Mouse (Mus musculus): Measurements from ENCODE around the gene Arap1. TPM values are rescaled to one million over a fixed set of nuclear protein-coding genes. Genes with fewer than 3 reads are reported as not detected.

The Arap1 gene
- polyA plus RNA-seq, 1 experiment from 2014 or later = 75.5 TPM

GRCm38 (mm10) chr7:101452669-101453068 lies 104.8 kb downstream of the Arap1 start:
- H3K9ac ChIP-seq (ENCODE audit: low read depth, low read length) = no peak overlapping the region
- no peaks in the 10 kb centered on the region for H3K9me3 ChIP-seq (ENCODE audit: control insufficient read depth, low read length)
- H3K4me1 ChIP-seq (ENCODE audit: control insufficient read depth, insufficient read depth, low read length) = no peaks in the 10 kb centered on the region
- DNase-seq (ENCODE audit: low spot score) (no peak), ATAC-seq (ENCODE audit: low read depth) (no peak)
- peak overlapping the region; percentile 10; the same call in 1 of the 2 replicates for H3K4me3 ChIP-seq (ENCODE audit: low read depth, low read length)
- peaks cover 22% of the 10 kb centered on the region for H3K27me3 ChIP-seq (replicated peaks; ENCODE audit: control insufficient read depth, insufficient read depth, low read length)
- no peaks in the 10 kb centered on the region for H3K36me3 ChIP-seq (ENCODE audit: control insufficient read depth, insufficient read depth, low read length)
- H3K4me2 ChIP-seq (ENCODE audit: low read depth, low read length) = peak overlapping the region; percentile 98
- WGBS = 83% methylated on average over 3 of the region's 3 CpGs
- H3K27ac ChIP-seq (replicated peaks; ENCODE audit: low read depth, low read length) = no peak overlapping the region

- DNase-seq (ENCODE audit: low spot score) (no peak), ATAC-seq (ENCODE audit: low read depth) (no peak)
- no peaks in the 10 kb centered on the region for H3K36me3 ChIP-seq (ENCODE audit: control insufficient read depth, insufficient read depth, low read length)
- peak overlapping the region; percentile 10; the same call in 1 of the 2 replicates for H3K4me3 ChIP-seq (ENCODE audit: low read depth, low read length)
- no peaks in the 10 kb centered on the region for H3K9me3 ChIP-seq (ENCODE audit: control insufficient read depth, low read length)
- peak overlapping the region; percentile 15; the same call in 1 of the 2 replicates for H3K4me2 ChIP-seq (ENCODE audit: low read depth, low read length)
- H3K27ac ChIP-seq (replicated peaks; ENCODE audit: low read depth, low read length) = no peak overlapping the region
- WGBS = 85% methylated on average over 3 of the region's 3 CpGs
- no peaks in the 10 kb centered on the region for H3K4me1 ChIP-seq (ENCODE audit: control insufficient read depth, insufficient read depth, low read length)
- no peak overlapping the region for H3K9ac ChIP-seq (ENCODE audit: low read depth, low read length)
- peaks cover 22% of the 10 kb centered on the region for H3K27me3 ChIP-seq (replicated peaks; ENCODE audit: control insufficient read depth, insufficient read depth, low read length)
These were observed 105.4 kb downstream of the Arap1 start for GRCm38 (mm10) chr7:101453296-101453695.

GRCm38 (mm10) chr7:101453725-101454124 lies 105.9 kb downstream of the Arap1 start:
- Histone ChIP-seq H3K4me3 (ENCODE audit: low read depth, low read length) (no peak overlapping the region), H3K4me1 (ENCODE audit: control insufficient read depth, insufficient read depth, low read length) (no peaks in the 10 kb centered on the region), H3K4me2 (ENCODE audit: low read depth, low read length) (no peak overlapping the region; the same call in 1 of the 2 replicates), H3K9me3 (ENCODE audit: control insufficient read depth, low read length) (no peaks in the 10 kb centered on the region), H3K27ac (replicated peaks; ENCODE audit: low read depth, low read length) (no peak overlapping the region), H3K27me3 (replicated peaks; ENCODE audit: control insufficient read depth, insufficient read depth, low read length) (peaks cover 22% of the 10 kb centered on the region), H3K36me3 (ENCODE audit: control insufficient read depth, insufficient read depth, low read length) (no peaks in the 10 kb centered on the region), H3K9ac (ENCODE audit: low read depth, low read length) (no peak overlapping the region)
- WGBS = 27% methylated on average over 8 of the region's 8 CpGs
- no peak for DNase-seq (ENCODE audit: low spot score)
- no peak for ATAC-seq (ENCODE audit: low read depth)

GRCm38 (mm10) chr7:101454479-101454878 lies 106.6 kb downstream of the Arap1 start:
- DNase-seq (ENCODE audit: low spot score) (no peak), ATAC-seq (ENCODE audit: low read depth) (no peak)
- Histone ChIP-seq H3K4me3 (ENCODE audit: low read depth, low read length) (no peak overlapping the region), H3K9ac (ENCODE audit: low read depth, low read length) (no peak overlapping the region), H3K4me2 (ENCODE audit: low read depth, low read length) (no peak overlapping the region), H3K36me3 (ENCODE audit: control insufficient read depth, insufficient read depth, low read length) (no peaks in the 10 kb centered on the region), H3K9me3 (ENCODE audit: control insufficient read depth, low read length) (no peaks in the 10 kb centered on the region), H3K27ac (replicated peaks; ENCODE audit: low read depth, low read length) (no peak overlapping the region), H3K27me3 (replicated peaks; ENCODE audit: control insufficient read depth, insufficient read depth, low read length) (peaks cover 22% of the 10 kb centered on the region), H3K4me1 (ENCODE audit: control insufficient read depth, insufficient read depth, low read length) (no peaks in the 10 kb centered on the region)
- 86% methylated on average over 9 of the region's 9 CpGs for WGBS

- no peak for ATAC-seq (ENCODE audit: low read depth)
- no peak overlapping the region for H3K9ac ChIP-seq (ENCODE audit: low read depth, low read length)
- H3K4me2 ChIP-seq (ENCODE audit: low read depth, low read length) = no peak overlapping the region
- WGBS = 70% methylated on average over 6 of the region's 6 CpGs
- no peaks in the 10 kb centered on the region for H3K4me1 ChIP-seq (ENCODE audit: control insufficient read depth, insufficient read depth, low read length)
- H3K27ac ChIP-seq (replicated peaks; ENCODE audit: low read depth, low read length) = no peak overlapping the region
- H3K27me3 ChIP-seq (replicated peaks; ENCODE audit: control insufficient read depth, insufficient read depth, low read length) = peaks cover 22% of the 10 kb centered on the region
- no peaks in the 10 kb centered on the region for H3K36me3 ChIP-seq (ENCODE audit: control insufficient read depth, insufficient read depth, low read length)
- no peak for DNase-seq (ENCODE audit: low spot score)
- H3K9me3 ChIP-seq (ENCODE audit: control insufficient read depth, low read length) = no peaks in the 10 kb centered on the region
- no peak overlapping the region for H3K4me3 ChIP-seq (ENCODE audit: low read depth, low read length)
These were observed 107.3 kb downstream of the Arap1 start for GRCm38 (mm10) chr7:101455141-101455540.

GRCm38 (mm10) chr7:101456318-101456717 lies 108.5 kb downstream of the Arap1 start:
- ATAC-seq (ENCODE audit: low read depth) (no peak), DNase-seq (ENCODE audit: low spot score) (no peak)
- 69% methylated on average over 4 of the region's 4 CpGs for whole genome bisulfite sequencing
- Histone ChIP-seq H3K4me2 (ENCODE audit: low read depth, low read length) (no peak overlapping the region), H3K36me3 (ENCODE audit: control insufficient read depth, insufficient read depth, low read length) (no peaks in the 10 kb centered on the region), H3K9me3 (ENCODE audit: control insufficient read depth, low read length) (no peaks in the 10 kb centered on the region), H3K27me3 (replicated peaks; ENCODE audit: control insufficient read depth, insufficient read depth, low read length) (peaks cover 21% of the 10 kb centered on the region), H3K9ac (ENCODE audit: low read depth, low read length) (no peak overlapping the region), H3K4me1 (ENCODE audit: control insufficient read depth, insufficient read depth, low read length) (no peaks in the 10 kb centered on the region), H3K27ac (replicated peaks; ENCODE audit: low read depth, low read length) (no peak overlapping the region), H3K4me3 (ENCODE audit: low read depth, low read length) (no peak overlapping the region)

GRCm38 (mm10) chr7:101456789-101457188 lies 108.9 kb downstream of the Arap1 start:
- DNase-seq (ENCODE audit: low spot score) = no peak
- Histone ChIP-seq H3K4me2 (ENCODE audit: low read depth, low read length) (no peak overlapping the region), H3K4me3 (ENCODE audit: low read depth, low read length) (no peak overlapping the region), H3K9ac (ENCODE audit: low read depth, low read length) (no peak overlapping the region), H3K9me3 (ENCODE audit: control insufficient read depth, low read length) (no peaks in the 10 kb centered on the region), H3K36me3 (ENCODE audit: control insufficient read depth, insufficient read depth, low read length) (no peaks in the 10 kb centered on the region), H3K4me1 (ENCODE audit: control insufficient read depth, insufficient read depth, low read length) (no peaks in the 10 kb centered on the region), H3K27ac (replicated peaks; ENCODE audit: low read depth, low read length) (no peak overlapping the region), H3K27me3 (replicated peaks; ENCODE audit: control insufficient read depth, insufficient read depth, low read length) (peaks cover 17% of the 10 kb centered on the region)
- WGBS = 27% methylated on average over 5 of the region's 5 CpGs
- ATAC-seq (ENCODE audit: low read depth) = no peak

- no peak overlapping the region for H3K9ac ChIP-seq (ENCODE audit: low read depth, low read length)
- no peaks in the 10 kb centered on the region for H3K36me3 ChIP-seq (ENCODE audit: control insufficient read depth, insufficient read depth, low read length)
- DNase-seq (ENCODE audit: low spot score) (no peak), ATAC-seq (ENCODE audit: low read depth) (no peak)
- no peak overlapping the region for H3K4me2 ChIP-seq (ENCODE audit: low read depth, low read length)
- no peaks in the 10 kb centered on the region for H3K4me1 ChIP-seq (ENCODE audit: control insufficient read depth, insufficient read depth, low read length)
- no peak overlapping the region for H3K27ac ChIP-seq (replicated peaks; ENCODE audit: low read depth, low read length)
- no peaks in the 10 kb centered on the region for H3K9me3 ChIP-seq (ENCODE audit: control insufficient read depth, low read length)
- H3K27me3 ChIP-seq (replicated peaks; ENCODE audit: control insufficient read depth, insufficient read depth, low read length) = peaks cover 12% of the 10 kb centered on the region
- no peak overlapping the region for H3K4me3 ChIP-seq (ENCODE audit: low read depth, low read length)
- WGBS = 71% methylated on average over 5 of the region's 5 CpGs
These were observed 109.4 kb downstream of the Arap1 start for GRCm38 (mm10) chr7:101457283-101457682.

GRCm38 (mm10) chr7:101457801-101458200 lies 109.9 kb downstream of the Arap1 start:
- ATAC-seq (ENCODE audit: low read depth) (no peak), DNase-seq (ENCODE audit: low spot score) (no peak)
- Histone ChIP-seq H3K36me3 (ENCODE audit: control insufficient read depth, insufficient read depth, low read length) (no peaks in the 10 kb centered on the region), H3K4me1 (ENCODE audit: control insufficient read depth, insufficient read depth, low read length) (no peaks in the 10 kb centered on the region), H3K9me3 (ENCODE audit: control insufficient read depth, low read length) (no peaks in the 10 kb centered on the region), H3K4me3 (ENCODE audit: low read depth, low read length) (no peak overlapping the region), H3K27ac (replicated peaks; ENCODE audit: low read depth, low read length) (no peak overlapping the region), H3K9ac (ENCODE audit: low read depth, low read length) (no peak overlapping the region), H3K27me3 (replicated peaks; ENCODE audit: control insufficient read depth, insufficient read depth, low read length) (peaks cover 7% of the 10 kb centered on the region; the same call in 1 of the 2 replicates), H3K4me2 (ENCODE audit: low read depth, low read length) (no peak overlapping the region)
- 64% methylated on average over 8 of the region's 8 CpGs for WGBS

All from embryonic facial prominence, embryonic 14.5 days (tissue).